Mouse (Mus musculus) spleen, adult 18-20 months (tissue): ENCODE measurements around the gene Krtap22-2.
"Not testable (repeated sequence)": the region's sequence is repeated elsewhere in the genome, so short reads cannot be mapped to it uniquely, and the experiment has no call there.

ENCODE experiments used
- DNase-seq, 2 experiments: peaks; one replicate each; pipeline ENCODE4 v3.0.0; 2022; ENCODE audit warnings: mixed read lengths in 2 of 2

The Krtap22-2 gene

GRCm38 (mm10) chr16:89010659-89011058 lies at the start of gene Krtap22-2:
TSS of gene Krtap22-2 (minus strand) at chr16:89010759.
- no peak for DNase-seq

- no peak for DNase-seq
These were observed 37.2 kb upstream of the Krtap22-2 start, which contains the start of gene Krtap6-5 for GRCm38 (mm10) chr16:89047783-89048182. TSS of gene Krtap6-5 (minus strand) at chr16:89047883.

GRCm38 (mm10) chr16:89041372-89041771 lies 30.8 kb upstream of the Krtap22-2 start, which contains the start of gene Gm10228:
TSS of gene Gm10228 (minus strand) at chr16:89041472.
- not testable (repeated sequence) for DNase-seq

GRCm38 (mm10) chr16:89031399-89031798 lies 20.8 kb upstream of the Krtap22-2 start, which contains the start of gene Krtap6-1:
TSS of gene Krtap6-1 (plus strand) at chr16:89031699.
- not testable (repeated sequence) for DNase-seq

- DNase-seq = not testable (repeated sequence)
These were observed 4.4 kb upstream of the Krtap22-2 start, which contains the start of gene Gm10229 for GRCm38 (mm10) chr16:89014984-89015383. TSS of gene Gm10229 (plus strand) at chr16:89015284.

GRCm38 (mm10) chr16:89013973-89014372 lies 3.4 kb upstream of the Krtap22-2 start:
- DNase-seq = no peak

- no peak for DNase-seq
These were observed 47.8 kb downstream of the Krtap22-2 start, which contains the start of gene Krtap16-3 for GRCm38 (mm10) chr16:88962773-88963172. TSS of gene Krtap16-3 (minus strand) at chr16:88962873.
